Mouse (Mus musculus): ENCODE measurements around the gene Nadk. TPM values are rescaled to one million over a fixed set of nuclear protein-coding genes. Genes with fewer than 3 reads are reported as not detected.
"Not testable (repeated sequence)": the region's sequence is repeated elsewhere in the genome, so short reads cannot be mapped to it uniquely, and the experiment has no call there.

The Nadk gene
- polyA plus RNA-seq, 1 experiment from 2014 or later: 93.6 TPM

- peaks cover 34% of the 10 kb centered on the region for H3K4me1 ChIP-seq (replicated peaks; ENCODE audit: control insufficient read depth, insufficient read depth, low read length)
- no peaks in the 10 kb centered on the region for H3K27me3 ChIP-seq (replicated peaks; ENCODE audit: control insufficient read depth, insufficient read depth, low read length)
- H3K4me2 ChIP-seq (ENCODE audit: low read length): peak overlapping the region; percentile 78
- H3K9ac ChIP-seq (ENCODE audit: low read length): peak overlapping the region; percentile 79
- H3K4me3 ChIP-seq (ENCODE audit: low read depth, low read length): peak overlapping the region; percentile 76
- H3K36me3 ChIP-seq (ENCODE audit: control insufficient read depth, insufficient read depth, low read length): peaks cover 16% of the 10 kb centered on the region
- DNase-seq (ENCODE audit: low spot score): no peak
- H3K9me3 ChIP-seq (ENCODE audit: control insufficient read depth, low read length): no peaks in the 10 kb centered on the region
- H3K27ac ChIP-seq (ENCODE audit: low read depth): peak overlapping the region; percentile 90
- no peak for ATAC-seq (replicated peaks; ENCODE audit: low FRiP score, low TSS enrichment, low read depth)
- WGBS: 12% methylated on average over 20 of the region's 20 CpGs
Measured at GRCm38 (mm10) chr4:155564315-155565069, 2.3 kb downstream of the Nadk start.

- H3K4me2 ChIP-seq (ENCODE audit: low read length): no peak overlapping the region
- H3K9ac ChIP-seq (ENCODE audit: low read length): no peak overlapping the region
- H3K4me1 ChIP-seq (replicated peaks; ENCODE audit: control insufficient read depth, insufficient read depth, low read length): peaks cover 26% of the 10 kb centered on the region
Measured at GRCm38 (mm10) chr4:155566555-155566954, 4.4 kb downstream of the Nadk start.

DNA sequence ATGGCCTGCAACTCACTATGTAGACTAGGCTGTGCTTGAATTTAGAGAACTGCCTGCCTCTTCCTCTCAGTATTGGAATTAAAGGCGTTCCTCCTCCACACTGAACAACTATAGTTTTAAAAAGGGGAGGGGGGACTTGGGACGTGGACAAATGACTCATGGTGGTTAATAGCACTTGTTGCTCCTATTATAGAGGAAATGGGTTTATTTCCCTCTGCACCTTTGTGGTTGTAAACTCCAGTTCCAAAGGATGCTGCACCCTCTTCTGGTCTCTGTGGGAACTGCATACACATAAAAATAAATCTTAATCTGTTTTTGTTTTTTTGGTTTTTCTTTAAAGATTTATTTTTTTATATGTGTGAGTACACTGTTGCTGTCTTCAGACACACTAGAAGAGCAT is 6.0 kb downstream of the Nadk start:
- H3K4me1 ChIP-seq (replicated peaks; ENCODE audit: control insufficient read depth, insufficient read depth, low read length): peaks cover 18% of the 10 kb centered on the region
- no peak overlapping the region for H3K9ac ChIP-seq (ENCODE audit: low read length)
- no peaks in the 10 kb centered on the region for H3K36me3 ChIP-seq (ENCODE audit: control insufficient read depth, insufficient read depth, low read length)
- DNase-seq (ENCODE audit: low spot score) (no peak), ATAC-seq (replicated peaks; ENCODE audit: low FRiP score, low TSS enrichment, low read depth) (no peak)
- H3K4me2 ChIP-seq (ENCODE audit: low read length): no peak overlapping the region
- H3K4me3 ChIP-seq (ENCODE audit: low read depth, low read length): no peak overlapping the region
- no peaks in the 10 kb centered on the region for H3K9me3 ChIP-seq (ENCODE audit: control insufficient read depth, low read length)
- no peak overlapping the region for H3K27ac ChIP-seq (ENCODE audit: low read depth)
- whole genome bisulfite sequencing: 33% methylated on average over 2 of the region's 2 CpGs
- no peaks in the 10 kb centered on the region for H3K27me3 ChIP-seq (replicated peaks; ENCODE audit: control insufficient read depth, insufficient read depth, low read length)

More at GRCm38 (mm10) chr4:155566555-155566954, 4.4 kb downstream of the Nadk start:
- Histone ChIP-seq H3K4me3 (ENCODE audit: low read depth, low read length) (no peak overlapping the region), H3K9me3 (ENCODE audit: control insufficient read depth, low read length) (no peaks in the 10 kb centered on the region), H3K27ac (ENCODE audit: low read depth) (no peak overlapping the region), H3K27me3 (replicated peaks; ENCODE audit: control insufficient read depth, insufficient read depth, low read length) (no peaks in the 10 kb centered on the region), H3K36me3 (ENCODE audit: control insufficient read depth, insufficient read depth, low read length) (no peaks in the 10 kb centered on the region)
- no peak for DNase-seq (ENCODE audit: low spot score)
- WGBS: 45% methylated on average over 8 of the region's 8 CpGs
- ATAC-seq (replicated peaks; ENCODE audit: low FRiP score, low TSS enrichment, low read depth): no peak

DNA sequence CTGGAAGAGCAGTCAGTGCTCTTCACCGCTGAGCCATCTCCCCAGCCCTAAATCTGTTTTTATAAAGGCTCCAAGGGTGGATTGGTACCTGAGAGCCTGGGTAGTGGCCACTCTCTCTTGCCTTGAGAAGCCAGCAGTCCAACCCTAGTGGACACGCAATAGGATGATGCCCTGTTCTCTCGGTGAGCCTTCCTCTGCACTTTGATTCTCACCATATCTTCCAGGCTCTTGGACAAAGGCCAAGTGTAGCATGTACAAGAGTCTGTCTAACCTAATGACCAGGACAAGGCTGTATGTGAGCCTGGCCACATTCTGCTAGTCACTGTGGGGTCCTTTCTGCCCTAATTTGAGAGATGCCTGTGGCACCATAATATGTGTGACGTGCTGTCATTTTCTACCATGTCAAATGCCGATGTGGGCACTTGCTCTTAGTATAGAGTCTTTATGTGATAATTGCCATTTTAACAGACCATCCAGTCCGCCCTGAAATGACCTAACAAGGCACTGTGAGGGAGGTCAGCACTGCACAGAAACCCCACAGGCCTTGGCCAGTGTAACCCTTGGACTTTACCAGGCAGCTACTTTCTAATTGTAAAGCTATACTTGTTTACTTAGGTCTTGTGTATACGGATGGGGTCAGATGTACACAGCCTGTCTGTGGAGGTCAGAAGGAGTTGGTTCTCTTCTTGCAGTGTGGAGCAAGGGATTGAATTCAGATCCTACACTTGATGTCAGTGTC is 6.6 kb downstream of the Nadk start:
- no peaks in the 10 kb centered on the region for H3K36me3 ChIP-seq (ENCODE audit: control insufficient read depth, insufficient read depth, low read length)
- no peak overlapping the region for H3K4me3 ChIP-seq (ENCODE audit: low read depth, low read length)
- H3K4me2 ChIP-seq (ENCODE audit: low read length): no peak overlapping the region
- no peak overlapping the region for H3K9ac ChIP-seq (ENCODE audit: low read length)
- ATAC-seq (replicated peaks; ENCODE audit: low FRiP score, low TSS enrichment, low read depth) (no peak), DNase-seq (ENCODE audit: low spot score) (no peak)
- no peaks in the 10 kb centered on the region for H3K27me3 ChIP-seq (replicated peaks; ENCODE audit: control insufficient read depth, insufficient read depth, low read length)
- no peaks in the 10 kb centered on the region for H3K9me3 ChIP-seq (ENCODE audit: control insufficient read depth, low read length)
- WGBS: 83% methylated on average over 7 of the region's 7 CpGs
- H3K4me1 ChIP-seq (replicated peaks; ENCODE audit: control insufficient read depth, insufficient read depth, low read length): peaks cover 18% of the 10 kb centered on the region
- H3K27ac ChIP-seq (ENCODE audit: low read depth): no peak overlapping the region

DNA sequence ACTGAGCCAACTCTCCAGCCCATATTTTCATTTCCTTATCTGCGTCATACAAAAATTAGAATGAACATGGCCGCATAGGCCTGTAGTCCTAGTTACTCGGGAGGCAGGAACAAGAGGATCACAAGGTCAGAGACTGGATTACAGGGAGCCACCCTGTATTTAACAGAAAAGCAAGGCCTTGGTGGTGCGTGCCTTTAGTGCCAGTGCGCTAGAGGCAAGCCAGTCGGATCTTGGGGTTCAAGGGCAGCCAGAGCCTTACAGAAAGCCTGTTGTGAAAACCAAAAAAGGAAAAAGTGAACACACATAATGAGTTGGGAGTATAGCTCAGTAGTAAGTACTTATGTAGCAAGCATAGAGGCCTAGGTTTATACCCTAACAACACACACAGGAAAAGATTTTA is 7.6 kb downstream of the Nadk start:
- Histone ChIP-seq H3K36me3 (ENCODE audit: control insufficient read depth, insufficient read depth, low read length) (no peaks in the 10 kb centered on the region), H3K4me1 (replicated peaks; ENCODE audit: control insufficient read depth, insufficient read depth, low read length) (peaks cover 13% of the 10 kb centered on the region), H3K9me3 (ENCODE audit: control insufficient read depth, low read length) (no peaks in the 10 kb centered on the region), H3K4me2 (ENCODE audit: low read length) (no peak overlapping the region), H3K27me3 (replicated peaks; ENCODE audit: control insufficient read depth, insufficient read depth, low read length) (no peaks in the 10 kb centered on the region), H3K27ac (ENCODE audit: low read depth) (no peak overlapping the region), H3K9ac (ENCODE audit: low read length) (no peak overlapping the region), H3K4me3 (ENCODE audit: low read depth, low read length) (no peak overlapping the region)
- DNase-seq (ENCODE audit: low spot score) (no peak), ATAC-seq (replicated peaks; ENCODE audit: low FRiP score, low TSS enrichment, low read depth) (no peak)
- 94% methylated on average over 6 of the region's 6 CpGs for WGBS

DNA sequence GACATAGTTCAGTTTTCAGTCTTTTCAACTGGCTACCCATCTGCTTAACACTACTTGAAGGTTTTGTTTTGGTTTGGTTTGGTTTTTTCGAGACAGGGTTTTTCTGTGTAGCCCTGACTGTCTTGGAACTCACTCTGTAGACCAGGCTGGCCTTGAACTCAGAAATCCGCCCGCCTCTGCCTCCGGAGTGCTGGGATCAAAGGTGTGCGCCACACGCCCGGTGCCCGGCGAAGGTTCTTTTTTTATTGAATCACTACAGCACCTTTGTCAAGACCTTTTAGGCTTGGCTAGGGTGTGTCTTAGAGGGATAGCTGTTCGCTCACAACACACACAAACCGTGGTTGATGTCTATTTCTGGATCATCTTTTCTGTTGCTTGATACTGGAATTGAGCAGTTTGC is 8.1 kb downstream of the Nadk start:
- DNase-seq (ENCODE audit: low spot score); H3K4me1 ChIP-seq (replicated peaks; ENCODE audit: control insufficient read depth, insufficient read depth, low read length); H3K4me3 ChIP-seq (ENCODE audit: low read depth, low read length); H3K36me3 ChIP-seq (ENCODE audit: control insufficient read depth, insufficient read depth, low read length); H3K4me2 ChIP-seq (ENCODE audit: low read length); H3K9me3 ChIP-seq (ENCODE audit: control insufficient read depth, low read length); H3K27me3 ChIP-seq (replicated peaks; ENCODE audit: control insufficient read depth, insufficient read depth, low read length); ATAC-seq (replicated peaks; ENCODE audit: low FRiP score, low TSS enrichment, low read depth); H3K27ac ChIP-seq (ENCODE audit: low read depth); H3K9ac ChIP-seq (ENCODE audit: low read length): not testable (repeated sequence)
- 92% methylated on average over 10 of the region's 11 CpGs for WGBS

DNA sequence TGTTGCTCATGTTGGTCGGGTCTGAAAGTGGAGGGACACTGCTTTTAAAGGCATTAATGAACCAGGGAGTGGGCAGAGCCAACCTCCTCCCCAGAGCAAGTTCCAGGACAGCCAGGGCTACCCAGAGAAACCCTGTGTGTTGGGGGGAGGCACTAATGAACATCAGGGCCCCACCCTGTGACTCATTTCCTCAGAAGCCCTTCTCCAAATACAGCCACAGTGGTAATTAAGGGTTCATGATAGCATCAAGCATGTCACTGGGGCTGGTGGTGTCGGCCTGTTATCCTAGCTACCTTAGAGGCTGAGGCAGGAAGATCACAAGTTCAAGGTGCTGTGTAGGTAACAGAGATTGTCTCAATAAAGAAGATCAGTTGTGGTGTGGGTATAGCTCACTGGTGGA is 9.3 kb downstream of the Nadk start:
- WGBS: 77% methylated on average over 2 of the region's 2 CpGs
- no peak overlapping the region for H3K4me2 ChIP-seq (ENCODE audit: low read length)
- no peak overlapping the region for H3K27ac ChIP-seq (ENCODE audit: low read depth)
- no peak overlapping the region for H3K9ac ChIP-seq (ENCODE audit: low read length)
- ATAC-seq (replicated peaks; ENCODE audit: low FRiP score, low TSS enrichment, low read depth) (no peak), DNase-seq (ENCODE audit: low spot score) (no peak)
- H3K4me1 ChIP-seq (replicated peaks; ENCODE audit: control insufficient read depth, insufficient read depth, low read length): no peaks in the 10 kb centered on the region
- no peaks in the 10 kb centered on the region for H3K36me3 ChIP-seq (ENCODE audit: control insufficient read depth, insufficient read depth, low read length)
- H3K9me3 ChIP-seq (ENCODE audit: control insufficient read depth, low read length): no peaks in the 10 kb centered on the region
- H3K4me3 ChIP-seq (ENCODE audit: low read depth, low read length): no peak overlapping the region
- no peaks in the 10 kb centered on the region for H3K27me3 ChIP-seq (replicated peaks; ENCODE audit: control insufficient read depth, insufficient read depth, low read length)

DNA sequence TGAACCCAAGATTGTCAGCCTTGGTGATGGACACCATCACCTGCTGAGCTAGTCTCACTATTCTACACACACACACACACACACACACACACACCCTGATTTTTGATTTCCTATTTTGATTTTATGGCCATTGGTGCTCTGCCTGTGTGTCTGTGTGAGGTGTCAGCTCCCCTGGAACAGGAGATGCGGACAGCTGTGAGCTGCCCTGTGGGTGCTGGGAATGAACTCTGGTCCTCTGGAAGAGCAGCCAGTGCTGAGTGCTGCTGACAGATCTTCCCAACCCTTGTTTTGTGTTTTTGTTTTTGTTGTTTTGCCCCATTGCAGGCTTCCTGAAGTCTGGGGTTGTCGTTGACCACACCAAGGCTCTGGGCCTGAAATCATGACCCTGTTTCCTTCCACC is 11.0 kb downstream of the Nadk start:
- H3K27me3 ChIP-seq (replicated peaks; ENCODE audit: control insufficient read depth, insufficient read depth, low read length): no peaks in the 10 kb centered on the region
- H3K4me3 ChIP-seq (ENCODE audit: low read depth, low read length): no peak overlapping the region
- DNase-seq (ENCODE audit: low spot score) (no peak), ATAC-seq (replicated peaks; ENCODE audit: low FRiP score, low TSS enrichment, low read depth) (no peak)
- 80% methylated on average over 2 of the region's 2 CpGs for WGBS
- no peaks in the 10 kb centered on the region for H3K4me1 ChIP-seq (replicated peaks; ENCODE audit: control insufficient read depth, insufficient read depth, low read length)
- H3K27ac ChIP-seq (ENCODE audit: low read depth): no peak overlapping the region
- no peaks in the 10 kb centered on the region for H3K9me3 ChIP-seq (ENCODE audit: control insufficient read depth, low read length)
- H3K4me2 ChIP-seq (ENCODE audit: low read length): no peak overlapping the region
- no peak overlapping the region for H3K9ac ChIP-seq (ENCODE audit: low read length)
- H3K36me3 ChIP-seq (ENCODE audit: control insufficient read depth, insufficient read depth, low read length): peaks cover 13% of the 10 kb centered on the region

- Histone ChIP-seq H3K9me3 (ENCODE audit: control insufficient read depth, low read length) (no peaks in the 10 kb centered on the region), H3K4me1 (replicated peaks; ENCODE audit: control insufficient read depth, insufficient read depth, low read length) (no peaks in the 10 kb centered on the region), H3K27ac (ENCODE audit: low read depth) (no peak overlapping the region), H3K4me2 (ENCODE audit: low read length) (no peak overlapping the region), H3K4me3 (ENCODE audit: low read depth, low read length) (no peak overlapping the region), H3K27me3 (replicated peaks; ENCODE audit: control insufficient read depth, insufficient read depth, low read length) (no peaks in the 10 kb centered on the region), H3K9ac (ENCODE audit: low read length) (no peak overlapping the region), H3K36me3 (ENCODE audit: control insufficient read depth, insufficient read depth, low read length) (peaks cover 17% of the 10 kb centered on the region)
- 88% methylated on average over 9 of the region's 9 CpGs for WGBS
- DNase-seq (ENCODE audit: low spot score) (no peak), ATAC-seq (replicated peaks; ENCODE audit: low FRiP score, low TSS enrichment, low read depth) (no peak)
Measured at GRCm38 (mm10) chr4:155573876-155574275, 11.7 kb downstream of the Nadk start.
